Mouse (Mus musculus): Measurements from ENCODE around the gene Car5a. TPM values are rescaled to one million over a fixed set of nuclear protein-coding genes. Genes with fewer than 3 reads are reported as not detected.

Gene Car5a
- total and polyA plus RNA-seq, 3 experiments = 0.08 TPM; not detected in 2

DNA sequence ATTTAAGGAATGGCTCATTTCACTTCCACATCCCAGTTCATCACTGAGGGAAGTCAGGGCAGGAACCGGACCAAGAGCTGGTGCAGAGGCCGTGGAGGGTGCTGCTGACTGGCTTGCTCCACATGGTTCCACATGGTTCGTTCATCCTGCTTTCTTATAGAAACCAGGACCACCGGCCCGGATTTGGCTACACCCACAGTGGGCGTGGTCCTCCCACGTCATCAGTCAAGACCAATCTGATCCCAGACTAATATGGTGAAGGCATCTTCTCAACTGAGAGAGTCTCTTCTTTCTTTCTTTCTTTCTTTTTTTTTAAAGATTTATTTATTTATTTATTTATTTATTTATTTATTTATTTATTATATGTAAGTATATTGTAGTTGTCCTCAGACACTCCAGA is 13.1 kb downstream of the Car5a start:
- TF ChIP-seq EP300 (IDR thresholded peaks at IDR 0.05; ENCODE audit: low read depth in 1 of 2, low read length in 2 of 2) (no peak), TCF12 (IDR thresholded peaks at IDR 0.05; ENCODE audit: low read depth, low read length) (no peak), HCFC1 (IDR thresholded peaks at IDR 0.05; ENCODE audit: low read depth, low read length) (no peak), TAL1 (IDR thresholded peaks at IDR 0.05; ENCODE audit: low read length) (no peak), SMC3 (IDR thresholded peaks at IDR 0.05; ENCODE audit: low read depth, low read length) (no peak), ELF1 (IDR thresholded peaks at IDR 0.05; ENCODE audit: low read depth, low read length) (no peak), ZKSCAN1 (IDR thresholded peaks at IDR 0.05; ENCODE audit: low read depth, low read length) (no peak), MYC (IDR thresholded peaks at IDR 0.05; ENCODE audit: low read depth, low read length) (no peak), ZMIZ1 (IDR thresholded peaks at IDR 0.05; ENCODE audit: low read depth, low read length) (no peak), ZC3H11A (IDR thresholded peaks at IDR 0.05; ENCODE audit: low read depth, low read length) (no peak), USF2 (IDR thresholded peaks at IDR 0.05; ENCODE audit: borderline replicate concordance in 1 of 2, insufficient read depth in 1 of 2, low read depth in 1 of 2, low read length in 2 of 2) (no peak), POLR2AphosphoS2 (IDR thresholded peaks at IDR 0.05; ENCODE audit: low read length) (no peak), MEF2A (IDR thresholded peaks at IDR 0.05; ENCODE audit: extremely low read depth, insufficient replicate concordance, low read depth, low read length, poor library complexity, severe bottlenecking) (no peak), NELFE (IDR thresholded peaks at IDR 0.05; ENCODE audit: low read depth, low read length) (no peak), UBTF (IDR thresholded peaks at IDR 0.05; ENCODE audit: borderline replicate concordance, insufficient read depth, low read depth, low read length) (no peak), CTCF (IDR thresholded peaks at IDR 0.05 in 2 of 3, conservative IDR thresholded peaks at IDR 0.05 in 1 of 3; ENCODE audit: control insufficient read depth in 1 of 3, insufficient read depth in 1 of 3, low read depth in 2 of 3, low read length in 3 of 3, poor library complexity in 1 of 3, severe bottlenecking in 1 of 3) (no peak), NRF1 (IDR thresholded peaks at IDR 0.05; ENCODE audit: insufficient read depth, low read depth, low read length, poor library complexity, severe bottlenecking) (no peak)
- no peaks in the 10 kb centered on the region for H3K9me3 ChIP-seq (replicated peaks; ENCODE audit: insufficient read depth, low read length)
- DNase-seq (ENCODE audit: low read depth, low spot score) = no peak
- H3K9ac ChIP-seq (ENCODE audit: control insufficient read depth, low read depth, low read length, poor library complexity, severe bottlenecking) = no peak overlapping the region
- H3K36me3 ChIP-seq (ENCODE audit: control insufficient read depth in 1 of 2, insufficient read depth in 2 of 2, low read length in 2 of 2) = peaks cover 0 to 6% of the 10 kb centered on the region in 2 experiments; a peak in 2 of 4 replicates
- H3K27me3 ChIP-seq (ENCODE audit: control insufficient read depth in 1 of 2, insufficient read depth in 2 of 2, low read length in 2 of 2) = no peaks in the 10 kb centered on the region
- no peaks in the 10 kb centered on the region for H3K79me2 ChIP-seq (ENCODE audit: control insufficient read depth, insufficient read depth, low read length, poor library complexity)
- no peak overlapping the region for H3K4me3 ChIP-seq (ENCODE audit: control insufficient read depth in 1 of 2, insufficient read depth in 1 of 2, low read depth in 2 of 2, low read length in 2 of 2)
- no peak overlapping the region for H3K27ac ChIP-seq (ENCODE audit: control insufficient read depth, low read depth, low read length)
- peaks cover 5 to 8% of the 10 kb centered on the region in 2 experiments for H3K4me1 ChIP-seq (ENCODE audit: control insufficient read depth in 1 of 2, insufficient read depth in 2 of 2, low read length in 2 of 2)

DNA sequence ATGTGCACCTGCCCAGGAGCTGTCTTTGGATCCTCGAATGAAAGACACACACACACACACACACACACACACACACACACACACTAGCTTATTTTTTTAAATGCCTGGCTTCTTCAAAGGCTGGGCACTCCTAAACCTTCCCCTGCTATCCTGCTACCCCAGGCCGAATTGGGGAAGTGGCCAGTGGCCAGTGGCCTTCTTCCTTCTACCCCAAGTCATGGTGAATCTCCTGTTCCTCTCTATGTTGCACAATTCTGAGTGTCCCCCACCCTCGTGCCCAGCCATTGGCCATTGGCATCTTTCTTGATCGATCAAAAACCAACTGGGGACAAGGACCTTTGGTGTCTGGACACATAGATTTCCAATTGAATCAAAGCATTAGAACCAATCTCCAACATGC is 14.7 kb downstream of the Car5a start:
- DNase-seq (ENCODE audit: low read depth, low spot score) = no peak
- no peaks in the 10 kb centered on the region for H3K79me2 ChIP-seq (ENCODE audit: control insufficient read depth, insufficient read depth, low read length, poor library complexity)
- no peak overlapping the region for H3K9ac ChIP-seq (ENCODE audit: control insufficient read depth, low read depth, low read length, poor library complexity, severe bottlenecking)
- no peak overlapping the region for H3K27ac ChIP-seq (ENCODE audit: control insufficient read depth, low read depth, low read length)
- no peak overlapping the region for H3K4me3 ChIP-seq (ENCODE audit: control insufficient read depth in 1 of 2, insufficient read depth in 1 of 2, low read depth in 2 of 2, low read length in 2 of 2)
- no peak for TF ChIP-seq JUND (IDR thresholded peaks at IDR 0.05; ENCODE audit: low read depth, low read length)
- TF ChIP-seq MEF2A (IDR thresholded peaks at IDR 0.05; ENCODE audit: extremely low read depth, insufficient replicate concordance, low read depth, low read length, poor library complexity, severe bottlenecking) = no peak
- TF ChIP-seq CHD1 (IDR thresholded peaks at IDR 0.05; ENCODE audit: low read depth, low read length) = no peak
- no peak for TF ChIP-seq MYC (IDR thresholded peaks at IDR 0.05; ENCODE audit: low read depth, low read length)
- TF ChIP-seq BHLHE40 (IDR thresholded peaks at IDR 0.05; ENCODE audit: borderline replicate concordance, low read depth, low read length) = no peak
- no peak for TF ChIP-seq RCOR1 (IDR thresholded peaks at IDR 0.05; ENCODE audit: low read depth, low read length)
- TF ChIP-seq NELFE (IDR thresholded peaks at IDR 0.05; ENCODE audit: low read depth, low read length) = no peak
- no peak for TF ChIP-seq MAZ (IDR thresholded peaks at IDR 0.05; ENCODE audit: low read depth, low read length)
- no peak for TF ChIP-seq MAFK (IDR thresholded peaks at IDR 0.05; ENCODE audit: borderline replicate concordance, low read depth, low read length)
- TF ChIP-seq ETS1 (IDR thresholded peaks at IDR 0.05; ENCODE audit: low read depth, low read length) = no peak
- TF ChIP-seq TCF12 (IDR thresholded peaks at IDR 0.05; ENCODE audit: low read depth, low read length) = no peak
- no peak for TF ChIP-seq USF2 (IDR thresholded peaks at IDR 0.05; ENCODE audit: borderline replicate concordance in 1 of 2, insufficient read depth in 1 of 2, low read depth in 1 of 2, low read length in 2 of 2)
- peaks cover 0 to 6% of the 10 kb centered on the region in 2 experiments; a peak in 2 of 4 replicates for H3K36me3 ChIP-seq (ENCODE audit: control insufficient read depth in 1 of 2, insufficient read depth in 2 of 2, low read length in 2 of 2)
- peaks cover 5 to 8% of the 10 kb centered on the region in 2 experiments for H3K4me1 ChIP-seq (ENCODE audit: control insufficient read depth in 1 of 2, insufficient read depth in 2 of 2, low read length in 2 of 2)
- no peaks in the 10 kb centered on the region for H3K27me3 ChIP-seq (ENCODE audit: control insufficient read depth in 1 of 2, insufficient read depth in 2 of 2, low read length in 2 of 2)
- H3K9me3 ChIP-seq (replicated peaks; ENCODE audit: insufficient read depth, low read length) = no peaks in the 10 kb centered on the region
